Comparison of ENCODE assay signal across 25 mouse cellular contexts in the genomic region with DNA sequence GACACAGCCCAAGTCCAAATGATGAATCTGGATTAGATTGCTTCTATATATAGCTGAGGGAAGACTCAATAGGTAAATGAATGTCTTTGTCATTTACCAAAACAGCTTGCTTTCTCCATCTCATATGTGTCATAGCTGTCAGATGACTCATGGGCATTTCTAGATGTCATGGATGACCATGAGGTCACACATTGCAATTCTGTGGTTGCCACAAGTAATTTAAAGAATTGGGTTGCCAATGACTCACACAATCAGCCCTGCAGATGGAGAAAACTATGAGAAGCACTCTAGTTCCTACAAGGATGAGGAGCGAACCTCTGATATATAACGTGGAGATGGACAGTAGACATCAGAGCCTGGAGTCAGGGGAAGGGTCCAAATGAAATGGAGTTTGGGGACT. TPM values are rescaled to one million over a fixed set of nuclear protein-coding genes. Genes with fewer than 3 reads are reported as not detected.
DNase-seq lines count a peak whose midpoint lies in the region; TF ChIP-seq lines count a peak whose summit lies in the region.
"Had no signal": no experiment of that assay in that cellular context is flagged by ENCODE, and none has a peak within 500 bp of the region (broad histone marks: within the 10 kb centered on the region; RNA-seq: fewer than 3 reads in every experiment).

No protein-coding gene starts in this region.

- H3K4me1 ChIP-seq in embryonic fibroblast, embryonic 13.5 days (ENCODE audit: control insufficient read depth, insufficient read depth, low read length) = peaks cover 14% of the 10 kb centered on the region
- H3K4me1 ChIP-seq: embryonic facial prominence, embryonic 12.5 days; forebrain, embryonic 13.5 days; heart, embryonic 13.5 days; hindbrain, embryonic 12.5 days had no signal

- no peaks in the 10 kb centered on the region for H3K79me2 ChIP-seq in myocyte (ENCODE audit: control insufficient read depth, insufficient read depth)

- no peaks in the 10 kb centered on the region for H3K36me3 ChIP-seq in myocyte (ENCODE audit: control insufficient read depth, insufficient read depth)
- H3K36me3 ChIP-seq: embryonic facial prominence, embryonic 12.5 days; heart, embryonic 13.5 days; hindbrain, embryonic 12.5 days had no signal

- peak overlapping the region; percentile 66 for H3K27ac ChIP-seq in embryonic fibroblast, embryonic 13.5 days (ENCODE audit: insufficient read depth, low read length)
- H3K27ac ChIP-seq: embryonic facial prominence, embryonic 12.5 days; forebrain, embryonic 13.5 days; gastrocnemius, adult 2 months; heart, embryonic 13.5 days; hindbrain, embryonic 12.5 days had no signal

- DNase-seq in 3T3-L1 (ENCODE audit: low read depth, low spot score) = peak; percentile 95
- DNase-seq in Muller cell, postnatal 12 days (ENCODE audit: inconsistent ontology term) = peak; percentile 77
- no peak for DNase-seq in right cerebral cortex, postnatal 36 days (ENCODE audit: low spot score in 2 of 2)
- DNase-seq in cerebellum, postnatal 14 days = no peak
- no peak for DNase-seq in right cerebral cortex, postnatal 25 days
- DNase-seq: adrenal gland, postnatal 14 days; cerebellum, adult 11 months; cerebellum, adult 8-10 months; cerebellum, postnatal 25 days; gastrocnemius, adult 2 months; gastrocnemius, postnatal 25 days; heart, postnatal 36 days had no signal

- no peaks in the 10 kb centered on the region for H3K27me3 ChIP-seq in myocyte (ENCODE audit: control insufficient read depth, insufficient read depth, insufficient read length)
- H3K27me3 ChIP-seq: CH12.LX; embryonic facial prominence, embryonic 12.5 days; forebrain, embryonic 13.5 days; heart, embryonic 13.5 days; hindbrain, embryonic 12.5 days had no signal

- no peak for TF ChIP-seq CTCF in embryonic fibroblast, embryonic 13.5 days (IDR thresholded peaks at IDR 0.05; ENCODE audit: borderline replicate concordance, insufficient read depth, low read length)

- peak overlapping the region; percentile 53 for H3K4me2 ChIP-seq in myocyte (ENCODE audit: low read depth)
- H3K4me2 ChIP-seq: embryonic facial prominence, embryonic 12.5 days; forebrain, embryonic 13.5 days; heart, embryonic 13.5 days; hindbrain, embryonic 12.5 days had no signal

- TF ChIP-seq POLR2A in embryonic fibroblast, embryonic 13.5 days (IDR thresholded peaks at IDR 0.05; ENCODE audit: low read depth, low read length) = no peak
- no peak for TF ChIP-seq POLR2A in myocyte (IDR thresholded peaks at IDR 0.05; ENCODE audit: insufficient read length, low read depth)

- no peak overlapping the region for H3K4me3 ChIP-seq in embryonic fibroblast, embryonic 13.5 days (ENCODE audit: insufficient read depth, low read length)
- H3K4me3 ChIP-seq in myocyte = no peak overlapping the region
- H3K4me3 ChIP-seq: embryonic facial prominence, embryonic 12.5 days; forebrain, embryonic 13.5 days; gastrocnemius, adult 2 months; heart, embryonic 13.5 days; hindbrain, embryonic 12.5 days had no signal

- no peak overlapping the region for H3ac ChIP-seq in myocyte (ENCODE audit: control insufficient read depth, insufficient read length)

TF ChIP-seq in myocyte, 11 proteins besides CTCF, POLR2A, EP300 and RAD21:
- TF ChIP-seq CEBPB (IDR thresholded peaks at IDR 0.05; ENCODE audit: insufficient read depth, poor library complexity, severe bottlenecking) = peak; percentile 77; the same call in 1 of the 2 replicates
- TF ChIP-seq MAX (IDR thresholded peaks at IDR 0.05; ENCODE audit: low read depth) = no peak
- no peak for TF ChIP-seq MYOD1 (IDR thresholded peaks at IDR 0.05; ENCODE audit: control insufficient read depth in 1 of 3, insufficient read length in 2 of 3, low read depth in 2 of 3)
- TF ChIP-seq USF1 (IDR thresholded peaks at IDR 0.05; ENCODE audit: low read depth) = no peak
- TF ChIP-seq MYOG (IDR thresholded peaks at IDR 0.05; ENCODE audit: control insufficient read depth in 1 of 3, insufficient read depth in 1 of 3, insufficient read length in 2 of 3, low read depth in 2 of 3) = no peak
- no peak for TF ChIP-seq SRF (IDR thresholded peaks at IDR 0.05; ENCODE audit: control insufficient read depth, insufficient read length, low read depth)

RNA-seq across cellular contexts. Expression of gene Siglecg, which starts 8.5 kb away (rescaled TPM):
- 12.5 and 30.9 TPM in 2 replicates for polyA plus RNA-seq in embryonic fibroblast, embryonic 13.5 days (2011; ENCODE audit: insufficient read length, low read depth, missing spikeins)
- polyA plus RNA-seq in myocyte (2012; fragmentation: generic; extraction: Trizol) = 1.0 TPM
- polyA plus RNA-seq: forebrain, embryonic 13.5 days; hindbrain, embryonic 12.5 days; hindbrain, embryonic 16.5 days had no signal

RNA-seq across cellular contexts. Expression of gene Lim2, which starts 28.0 kb away (rescaled TPM):
- not detected in 2 replicates for polyA plus RNA-seq in embryonic fibroblast, embryonic 13.5 days (2011; ENCODE audit: insufficient read length, low read depth, missing spikeins)
- polyA plus RNA-seq in myocyte (2012; fragmentation: generic; extraction: Trizol) = not detected
- polyA plus RNA-seq: cortical plate, adult 2 months; forebrain, embryonic 13.5 days; heart, embryonic 13.5 days; heart, postnatal 0 days; hindbrain, embryonic 12.5 days; hindbrain, embryonic 16.5 days; inflammation-experienced regulatory T-cells, adult 6 months had no signal

RNA-seq across cellular contexts. Expression of gene Nkg7, which starts 37.4 kb away (rescaled TPM):
- not detected in 2 replicates for polyA plus RNA-seq in embryonic fibroblast, embryonic 13.5 days (2011; ENCODE audit: insufficient read length, low read depth, missing spikeins)
- polyA plus RNA-seq in myocyte (2012; fragmentation: generic; extraction: Trizol) = not detected
- polyA plus RNA-seq: brain, embryonic 14.5 days; cortical plate, adult 2 months; forebrain, embryonic 13.5 days; hindbrain, embryonic 12.5 days had no signal

RNA-seq across cellular contexts. Expression of gene Cldnd2, which starts 41.1 kb away (rescaled TPM):
- not detected in 2 replicates for polyA plus RNA-seq in embryonic fibroblast, embryonic 13.5 days (2011; ENCODE audit: insufficient read length, low read depth, missing spikeins)
- not detected for polyA plus RNA-seq in myocyte (2012; fragmentation: generic; extraction: Trizol)
- polyA plus RNA-seq: brain, embryonic 14.5 days; cortical plate, adult 2 months; embryonic facial prominence, embryonic 12.5 days; forebrain, embryonic 13.5 days; heart, embryonic 13.5 days; heart, postnatal 0 days; hindbrain, embryonic 12.5 days; hindbrain, embryonic 16.5 days; intestine, postnatal 0 days had no signal

RNA-seq across cellular contexts. Expression of gene Etfb, which starts 44.4 kb away (rescaled TPM):
- 104 and 143 TPM in 2 replicates for polyA plus RNA-seq in embryonic fibroblast, embryonic 13.5 days (2011; ENCODE audit: insufficient read length, low read depth, missing spikeins)
- 244 TPM for polyA plus RNA-seq in myocyte (2012; fragmentation: generic; extraction: Trizol)

Comparison
In these comparisons a context has a peak if more than half of its experiments do, and no peak if none do; other contexts are left out.
1. DNase-seq: peak in 3T3-L1 (single experiment) and Muller cell, postnatal 12 days (single experiment); none in right cerebral cortex, postnatal 36 days (0 of 2), cerebellum, postnatal 14 days (0 of 2) and right cerebral cortex, postnatal 25 days (single experiment).